Mouse (Mus musculus) E14TG2a.4 (cell line): ENCODE data around the gene Tmem210.

Experiments used
- CTCF ChIP-seq: conservative IDR thresholded peaks from 2 replicates; pipeline ENCODE4 v1.5.1; 2014; ENCODE audit warnings: low read length
- NANOG ChIP-seq: IDR thresholded peaks from 2 replicates; pipeline ENCODE4 v1.6.1; 2014; ENCODE audit warnings: borderline replicate concordance, low read length, mixed read lengths

- TF ChIP-seq CTCF, result no peak
- TF ChIP-seq NANOG, result no peak
Observed at GRCm38 (mm10) chr2:25303931-25304656, 16.1 kb downstream of the Tmem210 start.
